Mouse (Mus musculus) limb, embryonic 11.5 days (tissue): ENCODE data around the gene Zfp710. TPM values are rescaled to one million over a fixed set of nuclear protein-coding genes. Genes with fewer than 3 reads are reported as not detected.

ENCODE experiments used
- ATAC-seq: fragments of 200-750 bp; cut with Nextera tagmentation; 2 replicates; pipeline ENCODE4 v1.8.0; 2017; ENCODE audit warnings: low read depth; ENCODE audit not compliant: insufficient number of reproducible peaks, low FRiP score, low TSS enrichment
- DNase-seq: peaks from one replicate; pipeline ENCODE4 v3.0.0-alpha.2; 2015; ENCODE audit warnings: low spot score
- H3K27ac ChIP-seq: fragments of 300-500 bp; sonication (generic); replicated peaks from 2 replicates; pipeline ENCODE4 v1.5.1; 2014; ENCODE audit warnings: low read depth, mild to moderate bottlenecking, low read length
- H3K27me3 ChIP-seq: fragments of 300-500 bp; sonication (generic); 2 replicates; pipeline ENCODE4 v1.6.1; 2014; ENCODE audit warnings: mild to moderate bottlenecking, low read length, mixed read lengths; ENCODE audit not compliant: control insufficient read depth, insufficient read depth
- H3K36me3 ChIP-seq: fragments of 300-500 bp; sonication (generic); 2 replicates; pipeline ENCODE4 v1.6.1; 2014; ENCODE audit warnings: mild to moderate bottlenecking, low read length, moderate library complexity, mixed read lengths; ENCODE audit not compliant: control insufficient read depth, insufficient read depth
- H3K4me1 ChIP-seq: fragments of 300-500 bp; sonication (generic); 2 replicates; pipeline ENCODE4 v1.6.1; 2014; ENCODE audit warnings: low read length, mixed read lengths; ENCODE audit not compliant: control insufficient read depth, insufficient read depth
- H3K4me2 ChIP-seq: fragments of 300-500 bp; sonication (generic); 2 replicates; pipeline ENCODE4 v1.6.1; 2014; ENCODE audit warnings: low read depth, mild to moderate bottlenecking, moderate library complexity; ENCODE audit not compliant: severe bottlenecking
- H3K4me3 ChIP-seq: fragments of 300-500 bp; sonication (generic); 2 replicates; pipeline ENCODE4 v1.5.1; 2014; ENCODE audit warnings: low read depth, low read length
- H3K9ac ChIP-seq: fragments of 300-500 bp; sonication (generic); 2 replicates; pipeline ENCODE4 v1.6.1; 2014; ENCODE audit warnings: mild to moderate bottlenecking, low read length
- H3K9me3 ChIP-seq: fragments of 300-500 bp; sonication (generic); 2 replicates; pipeline ENCODE4 v1.6.1; 2016; ENCODE audit warnings: low read length; ENCODE audit not compliant: control insufficient read depth
- WGBS: fragments of 180-500 bp; shearing (Covaris S2); extraction: QIAGEN DNeasy Blood & Tissue Kit; methylation state at CpG from one replicate; pipeline ENCODE4 v1.1.7; 2014; 5-methylcytosine and 5-hydroxymethylcytosine counted together
- polyA plus RNA-seq: library from polyadenylated mRNA; unstranded; fragments of >200 nt; fragmentation: Nextera tagmentation; extraction: Ambion mirVana; gene quantifications from 2 replicates; pipeline ENCODE4 v1.2.1, GENCODE M21; 2014

The Zfp710 gene
- polyA plus RNA-seq, 1 experiment from 2014 or later, result 15.4 TPM

GRCm38 (mm10) chr7:80115224-80115590, 90.6 kb downstream of the Zfp710 start, which contains the start of gene Idh2:
TSS of gene Idh2 (minus strand) at chr7:80115392.
- H3K9me3 ChIP-seq, result no peaks in the 10 kb centered on the region
- peak; percentile 95 for ATAC-seq
- peak; percentile 92 for DNase-seq
- H3K27me3 ChIP-seq, result no peaks in the 10 kb centered on the region
- H3K4me2 ChIP-seq, result peak within 1 kb of the TSS; percentile 90
- H3K36me3 ChIP-seq, result peaks cover 3% of the 10 kb centered on the region; the same call in 1 of the 2 replicates
- peak within 1 kb of the TSS; percentile 99 for H3K9ac ChIP-seq
- H3K27ac ChIP-seq, result peak within 1 kb of the TSS; percentile 90
- WGBS, result under 1% methylated on average over 29 of the region's 29 CpGs
- peaks cover 8% of the 10 kb centered on the region; the same call in 1 of the 2 replicates for H3K4me1 ChIP-seq
- H3K4me3 ChIP-seq, result peak within 1 kb of the TSS; percentile 97

GRCm38 (mm10) chr7:80116158-80116557, 91.5 kb downstream of the Zfp710 start:
- DNase-seq (no peak), ATAC-seq (no peak)
- H3K4me3 ChIP-seq, result no peak overlapping the region; the same call in 1 of the 2 replicates
- H3K9me3 ChIP-seq, result no peaks in the 10 kb centered on the region
- no peaks in the 10 kb centered on the region for H3K36me3 ChIP-seq
- 81% methylated on average over 2 of the region's 2 CpGs for WGBS
- no peaks in the 10 kb centered on the region for H3K27me3 ChIP-seq
- peak overlapping the region; percentile 28; the same call in 1 of the 2 replicates for H3K9ac ChIP-seq
- peaks cover 8% of the 10 kb centered on the region; the same call in 1 of the 2 replicates for H3K4me1 ChIP-seq
- peak overlapping the region; percentile 90; the same call in 1 of the 2 replicates for H3K4me2 ChIP-seq
- no peak overlapping the region for H3K27ac ChIP-seq

GRCm38 (mm10) chr7:80119198-80119597, 94.6 kb downstream of the Zfp710 start:
- H3K27ac ChIP-seq, result no peak overlapping the region
- H3K27me3 ChIP-seq, result no peaks in the 10 kb centered on the region
- no peak overlapping the region for H3K9ac ChIP-seq
- H3K9me3 ChIP-seq, result no peaks in the 10 kb centered on the region
- no peak for DNase-seq
- H3K36me3 ChIP-seq, result no peaks in the 10 kb centered on the region
- H3K4me1 ChIP-seq, result no peaks in the 10 kb centered on the region
- 80% methylated on average over 4 of the region's 4 CpGs for WGBS
- no peak overlapping the region for H3K4me3 ChIP-seq
- no peak for ATAC-seq
- H3K4me2 ChIP-seq, result no peak overlapping the region

- Histone ChIP-seq H3K9me3 (no peaks in the 10 kb centered on the region), H3K9ac (no peak overlapping the region), H3K27me3 (no peaks in the 10 kb centered on the region), H3K4me2 (no peak overlapping the region), H3K36me3 (no peaks in the 10 kb centered on the region), H3K27ac (no peak overlapping the region), H3K4me3 (no peak overlapping the region), H3K4me1 (no peaks in the 10 kb centered on the region)
- 66% methylated on average over 5 of the region's 5 CpGs for WGBS
- DNase-seq (no peak), ATAC-seq (no peak)
These were observed 96.5 kb downstream of the Zfp710 start for GRCm38 (mm10) chr7:80121083-80121482.

- H3K4me1 ChIP-seq, result no peaks in the 10 kb centered on the region
- H3K9ac ChIP-seq, result no peak overlapping the region
- no peak for ATAC-seq
These were observed 98.5 kb downstream of the Zfp710 start for GRCm38 (mm10) chr7:80123115-80123514.

GRCm38 (mm10) chr7:80123672-80124071, 99.1 kb downstream of the Zfp710 start:
- H3K27ac ChIP-seq, result no peak overlapping the region
- no peak overlapping the region for H3K4me3 ChIP-seq
- WGBS, result 82% methylated on average over 2 of the region's 2 CpGs
- no peak overlapping the region for H3K4me2 ChIP-seq
- H3K9me3 ChIP-seq, result no peaks in the 10 kb centered on the region
- no peak overlapping the region for H3K9ac ChIP-seq
- no peaks in the 10 kb centered on the region for H3K4me1 ChIP-seq
- no peaks in the 10 kb centered on the region for H3K36me3 ChIP-seq
- H3K27me3 ChIP-seq, result no peaks in the 10 kb centered on the region
- ATAC-seq, result no peak
- no peak for DNase-seq

More at GRCm38 (mm10) chr7:80123115-80123514, 98.5 kb downstream of the Zfp710 start:
- WGBS, result 72% methylated on average over 4 of the region's 4 CpGs
- Histone ChIP-seq H3K9me3 (no peaks in the 10 kb centered on the region), H3K27me3 (no peaks in the 10 kb centered on the region), H3K27ac (no peak overlapping the region), H3K4me3 (no peak overlapping the region), H3K4me2 (no peak overlapping the region), H3K36me3 (no peaks in the 10 kb centered on the region)
- no peak for DNase-seq

GRCm38 (mm10) chr7:80129278-80129677, 104.7 kb downstream of the Zfp710 start:
- WGBS, result 67% methylated on average over 4 of the region's 4 CpGs
- Histone ChIP-seq H3K4me2 (no peak overlapping the region), H3K9ac (no peak overlapping the region), H3K4me3 (no peak overlapping the region), H3K4me1 (no peaks in the 10 kb centered on the region), H3K27ac (no peak overlapping the region), H3K9me3 (no peaks in the 10 kb centered on the region), H3K27me3 (no peaks in the 10 kb centered on the region), H3K36me3 (no peaks in the 10 kb centered on the region)
- ATAC-seq, result no peak
- no peak for DNase-seq

- H3K9me3 ChIP-seq, result no peaks in the 10 kb centered on the region
- DNase-seq, result no peak
- ATAC-seq, result no peak
- H3K27ac ChIP-seq, result no peak overlapping the region
- H3K4me2 ChIP-seq, result no peak overlapping the region
- H3K9ac ChIP-seq, result no peak overlapping the region
- no peaks in the 10 kb centered on the region for H3K27me3 ChIP-seq
- no peak overlapping the region for H3K4me3 ChIP-seq
- no peaks in the 10 kb centered on the region for H3K36me3 ChIP-seq
- 42% methylated on average over 12 of the region's 12 CpGs for WGBS
- no peaks in the 10 kb centered on the region for H3K4me1 ChIP-seq
These were observed 105.9 kb downstream of the Zfp710 start for GRCm38 (mm10) chr7:80130344-80131055.
